ENCODE assay signal across 25 mouse cellular contexts in genomic region chr7:126367636-126368035, GRCm38 (mm10). TPM values are rescaled to one million over a fixed set of nuclear protein-coding genes. Genes with fewer than 3 reads are reported as not detected.
DNase-seq lines count a peak whose midpoint lies in the region; ATAC-seq and TF ChIP-seq lines count a peak whose summit lies in the region.
"Had no signal": no experiment of that assay in that cellular context is flagged by ENCODE, and none has a peak within 500 bp of the region (broad histone marks: within the 10 kb centered on the region; RNA-seq: fewer than 3 reads in every experiment).

No protein-coding gene starts in this region.

- 78% methylated on average over 10 of the region's 10 CpGs for whole genome bisulfite sequencing in heart, embryonic 16.5 days
- WGBS in intestine, postnatal 0 days, result 88% methylated on average over 10 of the region's 10 CpGs
- WGBS in hindbrain, embryonic 16.5 days, result 94% methylated on average over 10 of the region's 10 CpGs

- H3K4me3 ChIP-seq in heart, embryonic 16.5 days (ENCODE audit: low read length), result peak overlapping the region; percentile 45; the same call in 1 of the 2 replicates
- H3K4me3 ChIP-seq in intestine, postnatal 0 days (ENCODE audit: low read depth, low read length), result no peak overlapping the region
- no peak overlapping the region for H3K4me3 ChIP-seq in hindbrain, embryonic 16.5 days (ENCODE audit: low read length)
- H3K4me3 ChIP-seq: forebrain, embryonic 12.5 days; heart, embryonic 13.5 days; intestine, embryonic 15.5 days had no signal

- no peaks in the 10 kb centered on the region for H3K27me3 ChIP-seq in heart, embryonic 16.5 days (ENCODE audit: control insufficient read depth, insufficient read depth, low read length)
- no peaks in the 10 kb centered on the region for H3K27me3 ChIP-seq in intestine, postnatal 0 days (replicated peaks; ENCODE audit: control insufficient read depth, insufficient read depth, low read length)
- no peaks in the 10 kb centered on the region for H3K27me3 ChIP-seq in hindbrain, embryonic 16.5 days (replicated peaks; ENCODE audit: control insufficient read depth, insufficient read depth, low read length)
- H3K27me3 ChIP-seq: forebrain, embryonic 12.5 days; heart, embryonic 13.5 days; intestine, embryonic 15.5 days had no signal

- H3K4me1 ChIP-seq in heart, embryonic 16.5 days (ENCODE audit: control insufficient read depth, insufficient read depth, low read length), result no peaks in the 10 kb centered on the region
- H3K4me1 ChIP-seq in intestine, postnatal 0 days (replicated peaks; ENCODE audit: control insufficient read depth, insufficient read depth, low read length), result no peaks in the 10 kb centered on the region
- no peaks in the 10 kb centered on the region for H3K4me1 ChIP-seq in hindbrain, embryonic 16.5 days (ENCODE audit: control insufficient read depth, insufficient read depth, low read depth, low read length)
- H3K4me1 ChIP-seq: forebrain, embryonic 12.5 days; intestine, embryonic 15.5 days had no signal

- no peak for ATAC-seq in heart, embryonic 16.5 days (replicated peaks; ENCODE audit: extremely low read depth, insufficient read depth, low FRiP score)
- ATAC-seq in CD4-positive, CD25-positive, alpha-beta regulatory T cell, adult 4 months, result peak; percentile 41
- peak; percentile 48 for ATAC-seq in inflammation-experienced regulatory T-cells, adult 6 months
- no peak for ATAC-seq in intestine, postnatal 0 days
- no peak for ATAC-seq in hindbrain, embryonic 16.5 days
- ATAC-seq: intestine, embryonic 15.5 days; midbrain, embryonic 16.5 days had no signal

- peak overlapping the region; percentile 26 for H3K4me2 ChIP-seq in heart, embryonic 16.5 days (ENCODE audit: low read depth, low read length)
- H3K4me2 ChIP-seq in intestine, postnatal 0 days (replicated peaks; ENCODE audit: low read depth), result no peak overlapping the region
- no peak overlapping the region for H3K4me2 ChIP-seq in hindbrain, embryonic 16.5 days (ENCODE audit: low read length)
- H3K4me2 ChIP-seq: forebrain, embryonic 12.5 days; heart, embryonic 13.5 days; intestine, embryonic 15.5 days had no signal

- H3K9me3 ChIP-seq in heart, embryonic 16.5 days (replicated peaks; ENCODE audit: control insufficient read depth, low read length), result no peaks in the 10 kb centered on the region
- no peaks in the 10 kb centered on the region for H3K9me3 ChIP-seq in intestine, postnatal 0 days (ENCODE audit: control insufficient read depth)
- H3K9me3 ChIP-seq in hindbrain, embryonic 16.5 days (ENCODE audit: control insufficient read depth, low read length), result no peaks in the 10 kb centered on the region
- H3K9me3 ChIP-seq: forebrain, embryonic 12.5 days; G1E; heart, embryonic 13.5 days; intestine, embryonic 15.5 days had no signal

- no peak for DNase-seq in heart, adult 9 months (ENCODE audit: low spot score in 2 of 2)
- DNase-seq in CD4-positive helper T cell, adult 2 months (ENCODE audit: low read depth, low spot score), result peak; percentile 75
- DNase-seq: cerebellum, adult 9-10 months; gastrocnemius, postnatal 10 days; heart, adult 11 months; kidney, postnatal 4 days; lung, adult 18-20 months; right cerebral cortex, postnatal 14 days had no signal

- TF ChIP-seq CTCF in intestine, postnatal 0 days (IDR thresholded peaks at IDR 0.05; ENCODE audit: low read depth), result no peak

- no peak overlapping the region for H3K27ac ChIP-seq in heart, embryonic 16.5 days (ENCODE audit: low read length)
- no peak overlapping the region for H3K27ac ChIP-seq in intestine, postnatal 0 days (ENCODE audit: low read depth, low read length)
- H3K27ac ChIP-seq in hindbrain, embryonic 16.5 days (ENCODE audit: low read depth, low read length), result no peak overlapping the region
- H3K27ac ChIP-seq: forebrain, embryonic 12.5 days; heart, embryonic 13.5 days; intestine, embryonic 15.5 days; stomach, postnatal 0 days had no signal

- H3K36me3 ChIP-seq in heart, embryonic 16.5 days (ENCODE audit: control insufficient read depth, insufficient read depth), result peaks cover 22% of the 10 kb centered on the region
- H3K36me3 ChIP-seq in intestine, postnatal 0 days (ENCODE audit: control insufficient read depth, insufficient read depth), result peaks cover 49% of the 10 kb centered on the region
- peaks cover 19% of the 10 kb centered on the region for H3K36me3 ChIP-seq in hindbrain, embryonic 16.5 days (ENCODE audit: control insufficient read depth, insufficient read depth, low read length)

- H3K9ac ChIP-seq in heart, embryonic 16.5 days (ENCODE audit: low read length), result no peak overlapping the region
- no peak overlapping the region for H3K9ac ChIP-seq in intestine, postnatal 0 days (ENCODE audit: low read depth, low read length)
- no peak overlapping the region for H3K9ac ChIP-seq in hindbrain, embryonic 16.5 days (ENCODE audit: low read depth, low read length)
- H3K9ac ChIP-seq: forebrain, embryonic 12.5 days; heart, embryonic 13.5 days; intestine, embryonic 15.5 days had no signal

RNA-seq across cellular contexts. Expression of gene Lat, which starts 1.7 kb away (rescaled TPM):
- polyA plus RNA-seq in heart, embryonic 16.5 days (2015; fragmentation: Nextera tagmentation; extraction: Ambion mirVana), result 17.4 and 51.1 TPM in 2 replicates
- polyA plus RNA-seq in CD4-positive, CD25-positive, alpha-beta regulatory T cell, adult 4 months (2017; shearing (Covaris generic)), result 1,000 to 10,000 TPM in 1 of 2 experiments, 100 to 1,000 TPM in 1; 947 to 1,259 TPM
- 1,000 to 10,000 TPM in 1 of 3 experiments, 100 to 1,000 TPM in 2; 875 to 1,118 (median 889) TPM for polyA plus RNA-seq in inflammation-experienced regulatory T-cells, adult 6 months (2017; shearing (Covaris generic))
- polyA plus RNA-seq in intestine, postnatal 0 days (2015; fragmentation: Nextera tagmentation; extraction: Ambion mirVana), result 0.65 and 1.1 TPM in 2 replicates
- 0.55 and 1.00 TPM in 2 replicates for polyA plus RNA-seq in hindbrain, embryonic 16.5 days (2015; fragmentation: Nextera tagmentation; extraction: Ambion mirVana)

RNA-seq across cellular contexts. Expression of gene Spns1, which starts 9.6 kb away (rescaled TPM):
- polyA plus RNA-seq in heart, embryonic 16.5 days (2015; fragmentation: Nextera tagmentation; extraction: Ambion mirVana), result 41.1 and 45.9 TPM in 2 replicates
- polyA plus RNA-seq in CD4-positive, CD25-positive, alpha-beta regulatory T cell, adult 4 months (2017; shearing (Covaris generic)), result 10 to 100 TPM; 42.8 to 86.8 TPM
- 10 to 100 TPM; 31.3 to 43.0 (median 38.4) TPM for polyA plus RNA-seq in inflammation-experienced regulatory T-cells, adult 6 months (2017; shearing (Covaris generic))
- polyA plus RNA-seq in intestine, postnatal 0 days (2015; fragmentation: Nextera tagmentation; extraction: Ambion mirVana), result 47.7 and 51.3 TPM in 2 replicates
- polyA plus RNA-seq in hindbrain, embryonic 16.5 days (2015; fragmentation: Nextera tagmentation; extraction: Ambion mirVana), result 98.1 and 98.9 TPM in 2 replicates

RNA-seq across cellular contexts. Expression of gene Nfatc2ip, which starts 28.9 kb away (rescaled TPM):
- polyA plus RNA-seq in heart, embryonic 16.5 days (2015; fragmentation: Nextera tagmentation; extraction: Ambion mirVana), result 1.4 TPM in 2 replicates
- 1 to 10 TPM; 2.6 to 2.8 TPM for polyA plus RNA-seq in CD4-positive, CD25-positive, alpha-beta regulatory T cell, adult 4 months (2017; shearing (Covaris generic))
- polyA plus RNA-seq in inflammation-experienced regulatory T-cells, adult 6 months (2017; shearing (Covaris generic)), result 1 to 10 TPM; 2.7 to 3.8 (median 3.3) TPM
- polyA plus RNA-seq in intestine, postnatal 0 days (2015; fragmentation: Nextera tagmentation; extraction: Ambion mirVana), result 1.9 and 2.1 TPM in 2 replicates
- polyA plus RNA-seq in hindbrain, embryonic 16.5 days (2015; fragmentation: Nextera tagmentation; extraction: Ambion mirVana), result 2.1 and 2.3 TPM in 2 replicates

RNA-seq across cellular contexts. Expression of gene Cd19, which starts 47.1 kb away (rescaled TPM):
- polyA plus RNA-seq in heart, embryonic 16.5 days (2015; fragmentation: Nextera tagmentation; extraction: Ambion mirVana), result 0.05 and 0.09 TPM in 2 replicates
- 10 to 100 TPM in 1 of 2 experiments, not detected in 1; 16.9 TPM for polyA plus RNA-seq in CD4-positive, CD25-positive, alpha-beta regulatory T cell, adult 4 months (2017; shearing (Covaris generic))
- 1 to 10 TPM in 2 of 3 experiments, under 1 TPM in 1; 0.87 to 6.5 (median 6.0) TPM for polyA plus RNA-seq in inflammation-experienced regulatory T-cells, adult 6 months (2017; shearing (Covaris generic))
- 0.07 and 0.09 TPM in 2 replicates for polyA plus RNA-seq in intestine, postnatal 0 days (2015; fragmentation: Nextera tagmentation; extraction: Ambion mirVana)
- not detected in 2 replicates for polyA plus RNA-seq in hindbrain, embryonic 16.5 days (2015; fragmentation: Nextera tagmentation; extraction: Ambion mirVana)
- polyA plus RNA-seq: C2C12; embryonic facial prominence, embryonic 11.5 days; forebrain, embryonic 12.5 days; G1E; heart, embryonic 13.5 days; hindbrain, embryonic 11.5 days; intestine, embryonic 15.5 days; kidney, embryonic 14.5 days; limb, embryonic 11.5 days; liver, embryonic 11.5 days; midbrain, embryonic 16.5 days had no signal

Comparison
In these comparisons a context has a peak if more than half of its experiments do, and no peak if none do; other contexts are left out.
1. ATAC-seq: peak in CD4-positive, CD25-positive, alpha-beta regulatory T cell, adult 4 months (single experiment) and inflammation-experienced regulatory T-cells, adult 6 months (single experiment); none in heart, embryonic 16.5 days (single experiment), intestine, postnatal 0 days (single experiment) and hindbrain, embryonic 16.5 days (single experiment).